Mouse (Mus musculus): ENCODE results near the gene Prx.

Prx gene

DNA sequence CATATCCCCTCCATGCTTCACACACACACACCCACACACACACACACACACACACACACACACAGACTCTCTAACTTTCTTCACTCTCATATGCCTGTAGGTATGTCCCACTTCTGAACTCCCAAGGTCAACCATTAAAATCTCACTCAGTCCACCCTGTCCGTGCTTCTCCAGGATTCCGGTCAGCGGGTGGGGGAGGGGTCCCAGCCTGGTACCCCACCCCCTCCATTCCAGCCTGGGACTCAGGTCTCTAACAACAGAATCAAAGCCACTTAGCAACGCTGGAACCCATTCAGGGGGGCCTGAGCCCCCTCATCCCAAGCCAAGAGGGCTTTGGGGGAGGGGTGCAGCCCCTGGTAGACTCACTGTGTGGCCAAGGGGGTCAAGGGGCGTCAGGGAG lies 23.8 kb downstream of the Prx start, which contains the start of gene Hipk4:
Hipk4 (plus strand) TSS at position 301 of the 400 bp plus-strand sequence.
- no peak for DNase-seq (ENCODE audit: low spot score in 2 of 2)

GRCm38 (mm10) chr7:27523805-27524204 lies 24.7 kb downstream of the Prx start:
- DNase-seq (ENCODE audit: low spot score in 2 of 2) = no peak

DNA sequence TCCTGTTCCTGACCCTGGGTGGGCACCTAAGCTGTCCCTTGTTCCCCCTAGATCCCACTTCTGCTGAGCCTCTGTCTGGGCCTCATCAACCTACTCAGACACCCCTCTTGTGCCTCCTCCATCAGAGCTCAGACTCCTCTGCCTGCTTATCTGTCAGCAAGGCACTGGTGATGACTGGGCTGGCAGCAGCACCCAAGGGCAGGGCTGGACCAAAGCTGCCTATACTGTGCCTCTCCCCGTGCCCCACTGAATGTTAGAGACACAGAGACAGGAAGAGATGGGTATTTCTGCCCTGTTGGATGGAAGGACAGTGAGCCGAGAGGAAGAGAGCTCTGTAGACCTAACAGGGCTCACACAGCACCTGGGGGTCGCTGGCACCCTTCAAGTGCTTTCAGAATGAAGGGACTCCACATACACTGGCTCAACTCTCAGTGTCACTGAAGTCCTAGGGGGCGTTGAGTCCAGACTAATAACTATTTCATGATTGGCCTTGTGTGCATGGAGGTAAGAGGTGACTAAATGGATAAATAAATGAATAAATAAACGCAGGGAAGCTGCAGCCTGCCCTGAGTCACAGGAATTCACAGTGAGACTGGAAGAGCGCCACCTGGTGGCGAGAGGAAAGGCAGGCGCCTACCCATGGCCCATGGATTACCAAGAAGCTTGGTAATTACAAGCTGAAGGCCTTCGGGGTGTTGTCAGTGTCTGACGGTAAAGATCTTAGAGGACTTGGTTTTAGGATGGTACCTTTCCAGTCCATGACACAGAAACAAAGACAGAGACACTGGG lies 27.1 kb downstream of the Prx start:
- DNase-seq (ENCODE audit: low spot score in 2 of 2) = peak; percentile 57 to 79

- DNase-seq (ENCODE audit: low spot score in 2 of 2) = no peak
Measured at GRCm38 (mm10) chr7:27529070-27529469, 29.9 kb downstream of the Prx start.

DNA sequence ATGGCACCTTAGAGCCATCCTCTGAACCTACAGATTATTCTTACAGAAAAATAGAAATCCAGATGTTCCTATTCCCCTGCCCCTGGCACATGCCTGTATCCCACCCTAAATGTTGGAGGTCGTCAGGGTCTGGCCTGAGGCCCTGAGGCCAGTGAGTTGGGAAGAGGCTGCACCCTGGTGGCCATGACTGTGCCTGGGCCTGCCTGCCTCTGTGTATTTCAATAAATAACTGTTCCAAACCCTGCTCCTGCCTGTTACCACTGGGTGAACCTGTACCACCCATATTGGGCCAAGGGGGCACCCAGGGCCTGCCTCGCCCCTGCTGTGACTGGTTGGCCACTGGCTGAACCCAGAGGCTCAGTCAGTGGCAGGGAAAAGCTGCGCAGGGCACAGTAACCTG lies 31.8 kb downstream of the Prx start:
- DNase-seq (ENCODE audit: low spot score in 2 of 2) = no peak

- DNase-seq (ENCODE audit: low spot score in 2 of 2) = no peak
Measured at GRCm38 (mm10) chr7:27531707-27532106, 32.6 kb downstream of the Prx start.

DNA sequence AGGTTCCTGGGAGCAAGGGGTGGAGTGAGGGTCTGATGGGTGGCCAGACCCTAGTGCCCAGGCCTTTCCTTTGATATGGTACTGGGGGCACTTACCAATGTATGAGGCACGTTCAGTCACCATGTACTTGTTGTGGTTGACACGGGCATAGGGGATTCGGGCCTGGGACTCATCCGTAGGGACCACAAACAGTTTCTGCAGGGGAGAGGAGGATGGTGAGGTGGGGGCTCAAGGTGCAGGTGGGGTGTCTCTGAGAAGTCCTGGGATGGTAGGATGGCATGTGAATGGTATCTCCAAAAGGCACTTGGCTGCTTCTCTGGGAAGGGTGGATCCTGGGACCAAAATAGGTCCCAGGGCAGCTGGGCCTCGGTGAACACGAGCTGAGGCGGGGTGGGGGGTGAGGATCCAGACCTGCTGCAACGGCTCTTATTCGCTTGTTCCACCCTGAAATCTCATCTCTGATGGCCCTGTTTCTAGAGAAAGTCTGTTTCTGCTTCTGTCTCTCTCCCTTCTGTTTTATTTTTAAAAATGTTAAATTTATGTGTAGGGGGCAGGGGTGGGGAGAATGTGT lies 33.4 kb downstream of the Prx start:
- no peak for DNase-seq (ENCODE audit: low spot score in 2 of 2)

DNA sequence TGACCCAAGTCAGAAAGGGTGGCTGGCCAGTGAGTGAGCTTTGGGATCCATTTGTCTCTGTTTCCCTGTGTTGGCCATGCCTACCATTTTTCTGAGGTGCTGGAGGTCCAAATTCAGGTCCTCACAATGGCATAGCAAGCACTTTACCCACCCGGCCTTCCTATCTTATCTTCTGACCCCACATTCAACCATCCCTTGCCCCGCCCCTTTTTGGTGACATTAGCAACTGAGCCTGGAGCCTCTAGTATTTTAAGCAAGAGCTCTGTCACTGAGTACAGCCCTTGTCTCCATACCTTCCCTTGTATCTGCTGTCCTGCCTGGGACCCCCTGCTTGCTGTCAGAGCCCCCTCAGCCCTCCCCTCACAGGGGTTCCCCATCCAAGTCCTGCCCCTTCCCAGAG lies 36.3 kb downstream of the Prx start:
- peak in 1 of 2 experiments; percentile 28 for DNase-seq (ENCODE audit: low spot score in 2 of 2)

DNA sequence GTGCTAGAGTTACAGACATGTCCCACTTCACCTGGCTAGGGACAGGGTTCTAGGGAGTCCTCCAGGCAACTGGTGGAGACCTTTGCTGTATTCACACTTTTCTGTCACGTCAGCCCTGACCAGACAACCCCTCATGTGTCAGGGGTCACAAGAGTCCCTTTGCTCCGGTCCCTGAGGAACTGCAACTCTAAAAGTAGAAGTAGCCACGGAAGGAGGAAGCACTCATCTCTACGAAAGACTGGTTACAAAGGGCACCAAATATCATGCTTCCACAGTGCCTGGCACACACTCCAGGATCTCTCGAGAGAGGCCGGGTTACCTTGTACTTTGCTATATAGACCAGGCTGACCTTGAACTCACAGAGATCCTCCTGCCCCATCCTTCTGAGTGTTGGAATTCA lies 37.5 kb downstream of the Prx start:
- DNase-seq (ENCODE audit: low spot score in 2 of 2) = no peak

DNA sequence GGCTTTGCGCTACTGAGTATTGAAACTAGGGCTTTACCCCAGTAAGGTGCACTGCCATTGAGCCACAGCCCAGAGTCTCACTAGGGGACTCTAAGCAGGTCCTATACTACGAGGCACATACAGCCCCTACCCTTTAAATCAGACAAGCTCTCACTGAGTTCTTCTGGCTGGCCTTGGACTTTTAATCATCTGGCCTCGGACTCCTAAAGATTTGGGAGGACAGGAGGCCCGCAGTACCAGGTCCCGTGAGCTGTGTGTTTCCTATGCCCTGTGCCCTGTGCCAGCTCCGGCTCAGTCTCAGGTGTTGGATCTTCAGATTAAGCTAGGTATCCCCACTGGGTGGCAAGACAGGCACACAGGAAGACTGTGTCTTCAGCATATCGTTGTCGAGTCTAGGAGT lies 38.9 kb downstream of the Prx start:
- DNase-seq (ENCODE audit: low spot score in 2 of 2) = no peak

GRCm38 (mm10) chr7:27538797-27539196 lies 39.7 kb downstream of the Prx start:
- DNase-seq (ENCODE audit: low spot score in 2 of 2) = no peak

- no peak for DNase-seq (ENCODE audit: low spot score in 2 of 2)
Measured at GRCm38 (mm10) chr7:27540521-27540920, 41.4 kb downstream of the Prx start.

GRCm38 (mm10) chr7:27540935-27541334 lies 41.8 kb downstream of the Prx start:
- DNase-seq (ENCODE audit: low spot score in 2 of 2) = no peak

- DNase-seq (ENCODE audit: low spot score in 2 of 2) = peak; percentile 33 to 50
Measured at GRCm38 (mm10) chr7:27541431-27541830, 42.3 kb downstream of the Prx start.

DNA sequence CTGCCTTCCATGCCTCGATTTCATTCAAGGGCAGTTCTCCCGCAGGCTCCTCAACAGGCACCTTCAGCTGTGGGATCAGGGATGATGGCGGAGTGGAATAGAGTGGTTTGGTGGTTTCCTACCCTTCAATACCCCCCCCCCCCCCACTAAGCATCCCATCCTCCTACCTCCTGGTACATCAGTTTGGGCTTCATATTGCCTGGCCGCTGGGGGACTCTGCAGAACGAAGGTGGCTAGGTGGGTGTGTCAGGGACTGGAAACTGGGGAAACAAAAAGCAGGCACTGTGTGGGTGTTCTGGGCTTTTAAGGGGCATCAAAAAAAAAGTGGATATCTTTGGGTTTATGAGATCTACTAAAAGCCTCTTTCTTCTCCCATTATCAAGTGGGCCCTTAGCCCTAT lies 42.8 kb downstream of the Prx start:
- no peak for DNase-seq (ENCODE audit: low spot score in 2 of 2)

DNA sequence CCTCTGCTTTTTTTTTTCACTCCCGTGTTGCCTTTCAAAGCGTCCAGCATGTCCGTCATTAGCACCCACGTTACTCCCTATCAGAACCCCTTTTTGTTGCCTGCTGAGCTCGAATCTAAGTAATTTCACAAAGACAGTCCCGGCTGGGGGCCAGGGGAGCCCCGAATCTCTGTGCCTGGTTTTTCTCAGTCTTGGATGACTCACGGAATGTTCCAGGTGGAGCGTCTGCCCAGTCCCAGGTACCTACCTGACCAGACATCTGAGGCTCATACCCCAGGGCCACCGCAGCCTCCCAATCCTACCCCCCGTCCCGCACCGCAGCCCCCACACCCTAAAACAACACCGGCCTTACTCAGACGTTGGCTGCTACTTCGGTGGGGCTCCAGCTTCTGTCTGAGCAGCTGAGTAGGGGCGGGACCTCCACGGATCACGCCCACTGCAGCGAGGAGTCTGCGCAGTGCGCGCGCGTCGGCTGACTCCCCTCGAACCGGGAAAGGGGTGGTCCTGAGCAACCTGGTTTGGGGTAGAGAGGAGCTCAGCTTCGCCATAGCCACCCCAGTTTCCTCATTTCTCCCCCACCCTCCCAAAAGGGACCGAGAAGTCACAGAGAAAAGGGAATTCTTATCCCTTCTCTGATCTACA lies 43.4 kb downstream of the Prx start:
- DNase-seq (ENCODE audit: low spot score in 2 of 2) = peak; percentile 68 to 78

- no peak for DNase-seq (ENCODE audit: low spot score in 2 of 2)
Measured at GRCm38 (mm10) chr7:27543065-27543464, 43.9 kb downstream of the Prx start.

DNA sequence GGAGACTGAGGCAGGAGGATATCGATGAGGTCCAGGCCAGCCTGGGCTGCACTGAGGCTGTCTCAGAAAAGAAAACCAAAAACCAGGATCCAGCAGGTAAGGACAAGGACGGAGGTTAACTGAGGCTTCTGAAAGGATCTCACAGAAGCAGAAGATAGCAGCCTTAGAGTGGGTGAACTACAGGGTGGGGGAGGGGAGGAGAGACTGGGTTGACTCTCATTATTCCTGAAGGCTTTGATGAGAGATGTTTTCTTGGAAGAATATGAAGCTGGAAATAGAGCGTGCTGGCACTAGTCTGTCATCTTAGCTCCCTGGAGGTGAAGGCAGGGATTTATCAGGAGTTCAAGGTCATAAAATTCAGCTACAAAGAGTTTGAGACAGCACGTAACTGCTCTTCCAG lies 44.7 kb downstream of the Prx start:
- DNase-seq (ENCODE audit: low spot score in 2 of 2) = no peak

- DNase-seq (ENCODE audit: low spot score in 2 of 2) = peak in 1 of 2 experiments; percentile 35
Measured at GRCm38 (mm10) chr7:27544675-27545370, 45.7 kb downstream of the Prx start.

GRCm38 (mm10) chr7:27549597-27549996 lies 50.5 kb downstream of the Prx start:
- no peak for DNase-seq (ENCODE audit: low spot score in 2 of 2)

DNA sequence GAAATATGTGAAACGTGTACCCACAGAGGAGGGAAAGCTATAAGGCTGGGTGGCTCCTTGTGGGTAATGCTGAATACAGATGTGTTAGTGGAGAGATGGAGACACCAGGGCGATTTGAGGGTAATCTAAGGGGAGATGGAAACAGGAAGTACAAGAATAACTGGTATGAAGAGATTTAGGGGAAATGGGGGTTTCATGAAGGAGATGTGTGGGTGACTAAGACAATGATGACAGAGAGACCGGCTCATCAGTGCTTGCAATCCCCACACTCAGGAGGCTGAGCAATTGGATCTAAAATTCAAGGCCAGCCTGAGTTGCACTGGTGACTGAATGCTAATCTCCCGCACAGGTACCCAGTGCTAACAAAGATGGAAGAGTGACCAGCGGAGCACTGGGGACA lies 52.9 kb downstream of the Prx start:
- no peak for DNase-seq (ENCODE audit: low spot score in 2 of 2)

DNA sequence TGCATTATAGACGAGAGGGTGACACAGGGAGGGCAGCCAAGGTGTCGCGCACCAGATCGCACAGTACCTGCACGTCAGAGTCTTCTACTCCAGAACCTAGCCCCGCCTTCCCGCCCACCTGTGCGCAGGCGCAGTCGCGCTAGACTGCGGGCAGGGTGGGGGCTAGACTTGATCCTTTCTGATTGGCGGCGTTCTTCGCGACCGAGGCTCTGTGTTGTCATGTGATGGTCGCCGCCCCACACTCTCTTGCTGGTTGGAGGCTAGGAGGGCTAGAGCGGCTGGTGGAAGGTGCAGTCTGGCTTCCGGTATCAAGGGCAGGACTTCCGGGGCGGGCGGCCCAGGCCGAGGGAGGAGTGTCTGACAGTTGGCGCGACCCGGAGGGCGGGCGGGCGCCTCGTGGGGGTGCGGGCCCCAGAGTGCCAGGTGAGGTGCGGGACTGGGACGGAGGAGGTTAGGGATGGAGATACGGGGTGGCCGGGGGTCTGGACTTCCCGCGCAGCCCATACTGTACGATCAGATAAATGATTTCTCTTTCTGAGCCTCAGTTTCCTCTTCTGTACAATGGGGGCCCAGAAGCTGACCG lies 53.9 kb downstream of the Prx start, which contains the start of the genes Pld3 and 2310022A10Rik:
Pld3 (minus strand) TSS at position 288 of the 583 bp plus-strand sequence.
2310022A10Rik (plus strand) TSS at position 303 of the 583 bp plus-strand sequence.
- peak; percentile 86 to 89 for DNase-seq (ENCODE audit: low spot score in 2 of 2)
